Mouse (Mus musculus): Measurements from ENCODE around the gene AC170998.1. TPM values are rescaled to one million over a fixed set of nuclear protein-coding genes. Genes with fewer than 3 reads are reported as not detected.

AC170998.1 gene
- polyA plus RNA-seq, 1 experiment from 2014 or later = 1.5 TPM

- Histone ChIP-seq H3K4me1 (ENCODE audit: control insufficient read depth, low read depth, low read length) (no peaks in the 10 kb centered on the region), H3K27ac (ENCODE audit: low read length) (no peak overlapping the region), H3K9ac (ENCODE audit: low read depth, low read length) (no peak overlapping the region), H3K36me3 (ENCODE audit: control insufficient read depth, insufficient read depth) (peaks cover 35% of the 10 kb centered on the region), H3K4me2 (ENCODE audit: low read depth, low read length) (no peak overlapping the region), H3K4me3 (ENCODE audit: low read depth, low read length) (no peak overlapping the region), H3K27me3 (ENCODE audit: control insufficient read depth, insufficient read depth, low read depth, low read length) (no peaks in the 10 kb centered on the region), H3K9me3 (replicated peaks; ENCODE audit: control insufficient read depth, low read length) (no peaks in the 10 kb centered on the region)
- 86% methylated on average over 6 of the region's 6 CpGs for WGBS (ENCODE audit: insufficient replicate concordance)
- no peak for ATAC-seq (ENCODE audit: low read depth)
Measured at GRCm38 (mm10) chr17:28739244-28739643, 13.4 kb downstream of the AC170998.1 start.

GRCm38 (mm10) chr17:28743145-28743866 lies 17.4 kb downstream of the AC170998.1 start:
- Histone ChIP-seq H3K4me3 (ENCODE audit: low read depth, low read length) (no peak overlapping the region), H3K4me2 (ENCODE audit: low read depth, low read length) (no peak overlapping the region), H3K27ac (ENCODE audit: low read length) (no peak overlapping the region), H3K4me1 (ENCODE audit: control insufficient read depth, low read depth, low read length) (no peaks in the 10 kb centered on the region), H3K36me3 (ENCODE audit: control insufficient read depth, insufficient read depth) (peaks cover 55% of the 10 kb centered on the region), H3K9ac (ENCODE audit: low read depth, low read length) (no peak overlapping the region), H3K27me3 (ENCODE audit: control insufficient read depth, insufficient read depth, low read depth, low read length) (no peaks in the 10 kb centered on the region), H3K9me3 (replicated peaks; ENCODE audit: control insufficient read depth, low read length) (no peaks in the 10 kb centered on the region)
- 88% methylated on average over 11 of the region's 11 CpGs for WGBS (ENCODE audit: insufficient replicate concordance)
- ATAC-seq (ENCODE audit: low read depth) = no peak

GRCm38 (mm10) chr17:28743916-28744315 lies 18.0 kb downstream of the AC170998.1 start:
- Histone ChIP-seq H3K4me3 (ENCODE audit: low read depth, low read length) (no peak overlapping the region), H3K9ac (ENCODE audit: low read depth, low read length) (no peak overlapping the region), H3K27ac (ENCODE audit: low read length) (no peak overlapping the region), H3K4me1 (ENCODE audit: control insufficient read depth, low read depth, low read length) (no peaks in the 10 kb centered on the region), H3K9me3 (replicated peaks; ENCODE audit: control insufficient read depth, low read length) (no peaks in the 10 kb centered on the region), H3K4me2 (ENCODE audit: low read depth, low read length) (no peak overlapping the region), H3K27me3 (ENCODE audit: control insufficient read depth, insufficient read depth, low read depth, low read length) (no peaks in the 10 kb centered on the region), H3K36me3 (ENCODE audit: control insufficient read depth, insufficient read depth) (peaks cover 55% of the 10 kb centered on the region)
- WGBS (ENCODE audit: insufficient replicate concordance) = 76% methylated on average over 9 of the region's 9 CpGs
- ATAC-seq (ENCODE audit: low read depth) = no peak

GRCm38 (mm10) chr17:28745773-28746172 lies 19.9 kb downstream of the AC170998.1 start:
- Histone ChIP-seq H3K9me3 (replicated peaks; ENCODE audit: control insufficient read depth, low read length) (no peaks in the 10 kb centered on the region), H3K36me3 (ENCODE audit: control insufficient read depth, insufficient read depth) (peaks cover 52% of the 10 kb centered on the region)

GRCm38 (mm10) chr17:28748001-28748400 lies 22.1 kb downstream of the AC170998.1 start:
- Histone ChIP-seq H3K36me3 (ENCODE audit: control insufficient read depth, insufficient read depth) (peaks cover 38% of the 10 kb centered on the region), H3K4me3 (ENCODE audit: low read depth, low read length) (no peak overlapping the region), H3K27ac (ENCODE audit: low read length) (no peak overlapping the region), H3K27me3 (ENCODE audit: control insufficient read depth, insufficient read depth, low read depth, low read length) (no peaks in the 10 kb centered on the region), H3K9ac (ENCODE audit: low read depth, low read length) (no peak overlapping the region), H3K4me1 (ENCODE audit: control insufficient read depth, low read depth, low read length) (no peaks in the 10 kb centered on the region), H3K9me3 (replicated peaks; ENCODE audit: control insufficient read depth, low read length) (no peaks in the 10 kb centered on the region), H3K4me2 (ENCODE audit: low read depth, low read length) (no peak overlapping the region)
- ATAC-seq (ENCODE audit: low read depth) = no peak
- WGBS (ENCODE audit: insufficient replicate concordance) = 71% methylated on average over 4 of the region's 4 CpGs

More at GRCm38 (mm10) chr17:28745773-28746172, 19.9 kb downstream of the AC170998.1 start:
- no peak overlapping the region for H3K4me3 ChIP-seq (ENCODE audit: low read depth, low read length)
- H3K4me1 ChIP-seq (ENCODE audit: control insufficient read depth, low read depth, low read length) = no peaks in the 10 kb centered on the region
- H3K27ac ChIP-seq (ENCODE audit: low read length) = no peak overlapping the region
- H3K9ac ChIP-seq (ENCODE audit: low read depth, low read length) = no peak overlapping the region
- no peaks in the 10 kb centered on the region for H3K27me3 ChIP-seq (ENCODE audit: control insufficient read depth, insufficient read depth, low read depth, low read length)
- H3K4me2 ChIP-seq (ENCODE audit: low read depth, low read length) = no peak overlapping the region
- WGBS (ENCODE audit: insufficient replicate concordance) = 84% methylated on average over 6 of the region's 6 CpGs
- ATAC-seq (ENCODE audit: low read depth) = no peak

- Histone ChIP-seq H3K9ac (ENCODE audit: low read depth, low read length) (no peak overlapping the region), H3K27me3 (ENCODE audit: control insufficient read depth, insufficient read depth, low read depth, low read length) (no peaks in the 10 kb centered on the region), H3K9me3 (replicated peaks; ENCODE audit: control insufficient read depth, low read length) (no peaks in the 10 kb centered on the region), H3K27ac (ENCODE audit: low read length) (no peak overlapping the region), H3K4me1 (ENCODE audit: control insufficient read depth, low read depth, low read length) (no peaks in the 10 kb centered on the region; the same call in 1 of the 2 replicates), H3K4me3 (ENCODE audit: low read depth, low read length) (no peak overlapping the region), H3K36me3 (ENCODE audit: control insufficient read depth, insufficient read depth) (peaks cover 16% of the 10 kb centered on the region), H3K4me2 (ENCODE audit: low read depth, low read length) (no peak overlapping the region)
- 12% methylated on average over 6 of the region's 6 CpGs for WGBS (ENCODE audit: insufficient replicate concordance)
- no peak for ATAC-seq (ENCODE audit: low read depth)
Measured at GRCm38 (mm10) chr17:28750580-28750979, 24.7 kb downstream of the AC170998.1 start.

- no peak overlapping the region for H3K27ac ChIP-seq (ENCODE audit: low read length)
- WGBS (ENCODE audit: insufficient replicate concordance) = 41% methylated on average over 5 of the region's 5 CpGs
- no peaks in the 10 kb centered on the region for H3K9me3 ChIP-seq (replicated peaks; ENCODE audit: control insufficient read depth, low read length)
- H3K36me3 ChIP-seq (ENCODE audit: control insufficient read depth, insufficient read depth) = no peaks in the 10 kb centered on the region
- H3K27me3 ChIP-seq (ENCODE audit: control insufficient read depth, insufficient read depth, low read depth, low read length) = no peaks in the 10 kb centered on the region
- H3K4me2 ChIP-seq (ENCODE audit: low read depth, low read length) = no peak overlapping the region
- no peak overlapping the region for H3K4me3 ChIP-seq (ENCODE audit: low read depth, low read length)
- no peaks in the 10 kb centered on the region; the same call in 1 of the 2 replicates for H3K4me1 ChIP-seq (ENCODE audit: control insufficient read depth, low read depth, low read length)
- no peak overlapping the region for H3K9ac ChIP-seq (ENCODE audit: low read depth, low read length)
- ATAC-seq (ENCODE audit: low read depth) = no peak
Measured at GRCm38 (mm10) chr17:28756447-28756846, 30.6 kb downstream of the AC170998.1 start.

- Histone ChIP-seq H3K9me3 (replicated peaks; ENCODE audit: control insufficient read depth, low read length) (no peaks in the 10 kb centered on the region), H3K27ac (ENCODE audit: low read length) (no peak overlapping the region), H3K27me3 (ENCODE audit: control insufficient read depth, insufficient read depth, low read depth, low read length) (no peaks in the 10 kb centered on the region), H3K4me2 (ENCODE audit: low read depth, low read length) (no peak overlapping the region), H3K36me3 (ENCODE audit: control insufficient read depth, insufficient read depth) (no peaks in the 10 kb centered on the region), H3K4me1 (ENCODE audit: control insufficient read depth, low read depth, low read length) (no peaks in the 10 kb centered on the region; the same call in 1 of the 2 replicates), H3K9ac (ENCODE audit: low read depth, low read length) (no peak overlapping the region), H3K4me3 (ENCODE audit: low read depth, low read length) (no peak overlapping the region)
- no peak for ATAC-seq (ENCODE audit: low read depth)
- WGBS (ENCODE audit: insufficient replicate concordance) = 48% methylated on average over 2 of the region's 2 CpGs
Measured at GRCm38 (mm10) chr17:28757470-28757869, 31.6 kb downstream of the AC170998.1 start.

- Histone ChIP-seq H3K27ac (ENCODE audit: low read length) (no peak overlapping the region), H3K9ac (ENCODE audit: low read depth, low read length) (no peak overlapping the region), H3K9me3 (replicated peaks; ENCODE audit: control insufficient read depth, low read length) (no peaks in the 10 kb centered on the region), H3K27me3 (ENCODE audit: control insufficient read depth, insufficient read depth, low read depth, low read length) (no peaks in the 10 kb centered on the region), H3K36me3 (ENCODE audit: control insufficient read depth, insufficient read depth) (no peaks in the 10 kb centered on the region), H3K4me3 (ENCODE audit: low read depth, low read length) (no peak overlapping the region), H3K4me1 (ENCODE audit: control insufficient read depth, low read depth, low read length) (no peaks in the 10 kb centered on the region; the same call in 1 of the 2 replicates), H3K4me2 (ENCODE audit: low read depth, low read length) (no peak overlapping the region)
- ATAC-seq (ENCODE audit: low read depth) = peak; percentile 84
- 45% methylated on average over 8 of the region's 8 CpGs for WGBS (ENCODE audit: insufficient replicate concordance)
Measured at GRCm38 (mm10) chr17:28760736-28761312, 34.9 kb downstream of the AC170998.1 start.
